Mouse (Mus musculus): ENCODE measurements around the gene Ccdc88a. TPM values are rescaled to one million over a fixed set of nuclear protein-coding genes. Genes with fewer than 3 reads are reported as not detected.

The Ccdc88a gene
- total RNA-seq (2021), result 100 to 1,000 TPM; 128 to 132 TPM

DNA sequence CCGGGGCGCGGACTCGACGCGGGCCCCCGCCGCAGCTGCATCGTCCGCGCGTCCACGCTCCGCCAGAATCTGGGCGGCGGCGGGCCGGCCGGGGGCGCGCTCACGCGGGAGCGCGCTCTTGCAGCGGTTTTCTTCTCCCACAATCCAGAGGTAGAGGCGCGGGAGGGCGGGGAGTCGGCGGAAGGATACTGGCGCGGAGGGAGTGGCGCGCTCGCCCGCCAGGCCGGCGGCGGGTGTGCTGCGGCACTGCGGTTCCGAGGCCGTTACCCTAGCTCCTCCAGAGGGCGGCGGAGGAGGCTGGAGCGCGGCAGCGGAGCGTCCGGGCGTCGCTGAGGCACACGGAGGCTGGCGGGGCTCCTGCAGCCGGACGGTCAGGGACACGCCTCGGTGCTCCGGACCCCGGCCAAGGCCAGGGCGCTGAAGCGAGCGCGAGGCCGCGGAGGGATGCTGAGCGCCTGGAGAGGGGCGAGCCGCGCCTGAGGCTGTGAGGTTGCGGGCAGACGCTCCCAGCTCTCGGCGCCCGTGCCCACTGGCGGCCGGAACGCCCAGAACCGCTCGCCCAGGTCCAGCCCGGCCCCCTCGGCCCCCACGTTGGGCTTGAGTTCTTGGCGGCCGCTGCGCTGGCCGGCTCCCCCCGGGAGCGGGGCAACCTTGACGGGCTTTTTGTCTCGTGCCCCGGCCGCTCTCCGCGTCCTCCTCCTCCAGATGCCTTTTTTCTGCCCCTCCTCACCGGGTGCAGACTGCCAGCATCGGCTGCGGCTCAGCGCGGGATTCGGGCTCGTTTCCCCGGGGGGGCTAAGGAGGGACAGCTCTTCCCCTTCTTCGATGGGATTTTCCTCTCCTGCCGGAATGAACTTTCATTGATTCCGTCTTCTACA, at the start of gene Ccdc88a:
Gene Ccdc88a (plus strand): TSS at position 263 of the 878 bp plus-strand sequence.
- peak; percentile 97 for DNase-seq
- intact Hi-C loops (cut with DNase I), result loop anchor here (10.0 kb wide), 1 partner anchor 151 kb away; the partner anchor contains the start of gene Mtif2

DNA sequence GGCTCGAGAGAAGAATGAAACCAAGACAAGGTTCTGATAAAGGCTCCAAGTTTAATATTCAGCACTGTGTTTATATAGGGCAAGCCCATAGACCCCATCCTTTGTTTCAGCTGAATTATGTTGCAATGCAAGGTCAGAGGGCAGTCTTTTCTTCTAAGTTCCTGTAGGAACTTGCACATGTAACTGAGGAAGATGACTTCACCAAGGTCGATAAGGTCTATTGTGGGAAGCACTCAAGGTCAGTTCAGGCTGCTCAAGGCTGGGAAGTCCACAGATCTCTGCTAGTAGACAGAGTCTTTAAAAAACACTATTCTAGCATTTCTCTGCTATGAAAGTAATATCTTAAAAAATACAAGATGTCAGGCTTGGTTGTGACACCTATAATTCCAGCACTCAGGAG, 38.0 kb upstream of the Ccdc88a start:
- intact Hi-C loops (cut with DNase I), result no loop called here
- no peak for DNase-seq

GRCm38 (mm10) chr11:29341259-29341658, 32.2 kb upstream of the Ccdc88a start:
- intact Hi-C loops (cut with DNase I), result no loop called here
- no peak for DNase-seq

GRCm38 (mm10) chr11:29344891-29345657, 28.4 kb upstream of the Ccdc88a start:
- intact Hi-C loops (cut with DNase I), result no loop called here
- no peak for DNase-seq

DNA sequence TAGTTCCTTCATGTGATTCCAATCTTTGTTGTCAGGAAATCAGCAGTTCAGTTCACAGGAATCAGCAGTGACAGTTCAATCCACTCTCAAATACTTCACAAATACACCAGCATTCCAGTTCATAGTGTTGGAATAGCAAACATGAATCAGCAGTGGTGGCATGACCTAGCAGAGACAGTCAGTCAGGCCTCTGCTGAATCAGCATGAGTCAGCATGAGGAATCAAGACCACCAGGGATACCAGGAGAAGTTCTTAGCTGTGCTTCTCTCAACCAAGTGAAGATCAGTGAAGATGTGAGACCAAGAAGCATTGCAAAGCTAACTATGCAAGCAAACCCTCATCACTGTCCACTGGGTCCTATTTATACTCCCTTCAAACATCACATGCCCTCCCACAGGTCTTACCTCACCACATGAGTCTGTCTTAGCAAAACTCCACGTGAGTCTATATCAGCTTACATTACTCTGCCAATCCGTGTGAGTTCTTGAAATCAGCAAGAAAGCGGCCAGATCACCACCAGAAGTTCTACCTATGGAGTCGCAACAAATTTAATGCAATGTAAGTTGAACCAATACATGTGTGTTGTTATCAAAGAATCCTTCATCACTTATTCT, 27.7 kb upstream of the Ccdc88a start:
- intact Hi-C loops (cut with DNase I), result no loop called here
- DNase-seq, result no peak

- intact Hi-C loops (cut with DNase I), result no loop called here
- no peak for DNase-seq
Measured at GRCm38 (mm10) chr11:29350891-29351290, 22.6 kb upstream of the Ccdc88a start.

DNA sequence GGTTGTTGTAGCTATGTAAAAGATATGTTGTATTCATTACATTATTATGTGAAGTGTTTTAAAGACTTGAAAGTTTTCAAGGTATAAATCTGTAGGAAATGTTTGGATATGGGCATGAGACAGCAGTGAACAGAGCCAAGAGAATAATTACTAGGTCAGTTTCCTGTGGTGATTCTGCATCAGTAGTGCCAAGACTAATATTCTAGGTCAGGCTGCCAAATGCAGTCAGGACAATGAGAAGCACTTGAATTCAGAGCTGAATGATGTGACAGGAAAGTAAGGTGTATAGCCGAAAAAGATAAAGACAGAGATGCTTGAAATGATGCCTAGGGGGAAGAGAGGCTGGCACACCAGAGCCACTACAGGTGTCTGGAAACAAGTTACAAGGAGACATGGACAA, 21.2 kb upstream of the Ccdc88a start:
- intact Hi-C loops (cut with DNase I), result no loop called here
- no peak for DNase-seq

DNA sequence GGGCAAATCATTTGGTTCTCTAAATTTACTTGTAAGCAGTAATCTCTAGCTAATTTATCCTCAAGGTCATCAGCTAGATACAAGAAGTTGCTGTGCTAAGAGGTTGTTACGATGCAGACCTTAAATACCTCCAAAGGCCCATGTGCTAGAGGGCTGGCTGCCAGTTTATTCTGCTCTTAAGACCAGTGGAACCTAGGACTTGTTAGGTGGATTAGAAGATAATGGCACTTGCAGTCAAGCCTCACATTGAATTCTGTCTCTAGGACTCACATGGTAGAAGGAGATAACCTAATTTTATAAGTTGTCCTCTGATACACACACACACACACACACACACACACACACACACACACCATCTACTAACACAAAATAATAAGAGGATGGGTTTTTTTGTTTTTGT, 5.3 kb upstream of the Ccdc88a start:
- intact Hi-C loops (cut with DNase I), result no loop called here
- no peak for DNase-seq

DNA sequence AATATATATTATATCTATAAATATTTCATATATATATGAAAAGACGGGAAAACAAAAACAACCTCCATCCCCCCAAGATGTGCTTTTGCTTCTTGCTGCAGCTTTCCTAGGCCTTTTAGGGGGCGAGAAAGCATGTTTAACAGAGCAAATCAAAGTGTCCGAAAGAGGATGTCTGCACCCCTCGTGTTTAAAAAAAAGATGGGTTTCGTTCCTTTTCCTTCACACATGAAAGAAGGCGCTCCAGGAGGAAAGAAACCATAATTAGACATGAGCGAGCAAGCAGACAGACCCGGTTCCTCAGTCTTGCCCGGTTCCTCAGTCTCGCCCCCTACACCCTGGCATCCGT, 435 bp upstream of the Ccdc88a start:
- no peak for DNase-seq
- intact Hi-C loops (cut with DNase I), result loop anchor here (10.0 kb wide), 1 partner anchor 152 kb away; the partner anchor contains the start of gene Mtif2

- intact Hi-C loops (cut with DNase I), result loop anchor here (10.0 kb wide), 1 partner anchor 151 kb away; the partner anchor contains the start of gene Mtif2
- DNase-seq, result no peak
Measured at GRCm38 (mm10) chr11:29374274-29374656, 807 bp downstream of the Ccdc88a start.

- intact Hi-C loops (cut with DNase I), result loop anchor here (10.0 kb wide), 1 partner anchor 148 kb away; the partner anchor contains the start of gene Mtif2
- DNase-seq, result no peak
Measured at GRCm38 (mm10) chr11:29376635-29377034, 3.2 kb downstream of the Ccdc88a start.

- intact Hi-C loops (cut with DNase I), result loop anchor here (10.0 kb wide), 1 partner anchor 146 kb away; the partner anchor contains the start of gene Mtif2
Measured at GRCm38 (mm10) chr11:29378751-29379150, 5.3 kb downstream of the Ccdc88a start.

GRCm38 (mm10) chr11:29383493-29383892, 10.0 kb downstream of the Ccdc88a start:
- intact Hi-C loops (cut with DNase I), result no loop called here
- no peak for DNase-seq

More at GRCm38 (mm10) chr11:29378751-29379150, 5.3 kb downstream of the Ccdc88a start:
- DNase-seq, result no peak

GRCm38 (mm10) chr11:29384001-29384400, 10.5 kb downstream of the Ccdc88a start:
- intact Hi-C loops (cut with DNase I), result no loop called here
- no peak for DNase-seq

- intact Hi-C loops (cut with DNase I), result no loop called here
- no peak for DNase-seq
Measured at GRCm38 (mm10) chr11:29384617-29385016, 11.2 kb downstream of the Ccdc88a start.

DNA sequence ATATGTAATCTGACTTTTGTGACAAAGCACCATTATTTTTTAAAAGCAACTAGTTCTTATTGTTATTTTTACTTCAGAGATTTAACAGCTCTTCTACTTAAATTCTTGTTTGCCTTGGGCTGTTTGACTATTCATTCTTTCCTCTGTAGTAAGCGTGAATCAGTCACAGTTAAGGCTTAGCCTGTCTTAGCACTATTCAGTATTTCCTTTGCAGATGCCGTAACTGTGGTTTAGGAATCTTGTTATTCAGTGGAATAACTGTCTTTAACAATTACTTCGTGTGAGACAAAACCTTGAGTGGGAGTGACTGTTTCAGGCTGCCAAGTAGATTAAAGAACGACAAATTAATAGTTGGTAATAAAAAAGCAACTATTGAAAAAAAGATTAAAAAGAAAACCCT, 16.5 kb downstream of the Ccdc88a start:
- DNase-seq, result no peak
- intact Hi-C loops (cut with DNase I), result no loop called here

- no peak for DNase-seq
Measured at GRCm38 (mm10) chr11:29395135-29395746, 21.8 kb downstream of the Ccdc88a start.

DNA sequence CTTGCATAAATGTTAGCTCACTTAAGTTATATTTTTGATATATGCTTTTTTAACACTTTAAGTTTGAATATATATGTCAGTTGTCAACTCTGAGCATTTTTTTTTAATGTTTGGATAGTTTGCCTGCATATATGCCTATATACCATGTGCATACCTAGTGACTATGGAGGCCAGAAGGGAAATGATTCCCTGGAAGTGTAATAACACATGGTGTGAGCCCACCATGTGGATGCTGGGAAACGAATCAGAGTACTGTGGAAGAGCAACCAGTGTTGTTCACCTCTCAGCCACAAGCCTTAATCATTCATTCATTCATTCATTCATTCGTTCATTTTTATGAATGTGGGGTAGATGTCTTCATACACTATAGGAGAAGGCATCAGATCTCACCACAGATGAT, 26.9 kb downstream of the Ccdc88a start:
- DNase-seq, result no peak
- intact Hi-C loops (cut with DNase I), result no loop called here

More at GRCm38 (mm10) chr11:29395135-29395746, 21.8 kb downstream of the Ccdc88a start:
- intact Hi-C loops (cut with DNase I), result no loop called here

- DNase-seq, result no peak
- intact Hi-C loops (cut with DNase I), result no loop called here
Measured at GRCm38 (mm10) chr11:29406292-29406691, 32.8 kb downstream of the Ccdc88a start.

DNA sequence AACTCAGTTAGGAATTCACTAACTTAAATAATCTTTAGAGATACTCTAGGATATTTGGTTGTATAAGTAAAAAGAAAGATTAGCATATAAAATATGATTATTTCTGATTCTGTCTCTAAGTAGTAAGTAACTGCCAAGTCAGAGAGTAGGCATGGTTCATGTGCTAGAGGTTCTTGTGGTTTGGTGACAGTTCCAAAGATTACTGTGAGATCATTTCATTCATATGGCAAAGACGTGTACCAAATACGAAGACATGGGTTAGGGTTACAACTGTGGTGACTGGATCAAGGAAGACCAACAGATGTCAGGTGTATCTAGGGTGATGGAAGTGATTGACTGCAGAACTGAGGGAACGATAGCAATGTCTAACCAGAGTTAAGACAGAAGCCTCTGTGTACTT, 50.0 kb downstream of the Ccdc88a start:
- intact Hi-C loops (cut with DNase I), result no loop called here
- DNase-seq, result no peak

DNA sequence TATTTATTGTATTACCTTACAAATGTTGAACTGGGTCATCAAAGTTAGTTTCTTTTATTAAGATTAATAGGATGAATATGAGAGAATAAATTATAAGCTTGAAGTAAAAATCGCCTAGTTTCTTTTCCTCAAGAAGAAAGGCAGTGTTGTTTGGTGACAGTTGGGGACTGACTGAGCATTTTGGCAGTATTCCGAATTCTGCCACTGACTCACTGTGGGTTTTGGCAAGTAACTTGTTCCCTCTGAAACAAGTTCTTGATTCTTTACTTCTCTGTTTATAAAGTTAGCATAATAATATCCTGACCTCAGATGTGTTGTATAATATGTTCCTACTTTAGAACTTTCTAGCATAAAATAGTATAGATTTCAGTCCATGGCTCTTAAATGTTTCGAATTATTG, 55.3 kb downstream of the Ccdc88a start:
- DNase-seq, result peak; percentile 33
- intact Hi-C loops (cut with DNase I), result no loop called here
